Mouse (Mus musculus) embryonic fibroblast, embryonic 13.5 days (primary cell): ENCODE data around the gene Olfr248. TPM values are rescaled to one million over a fixed set of nuclear protein-coding genes. Genes with fewer than 3 reads are reported as not detected.
"Not testable (repeated sequence)": the region's sequence is repeated elsewhere in the genome, so short reads cannot be mapped to it uniquely, and the experiment has no call there.

Experiments used
- H3K27ac ChIP-seq: 2 replicates; pipeline ENCODE4 v1.5.1; 2012; ENCODE audit warnings: low read length, control low read depth, inconsistent platforms; ENCODE audit not compliant: insufficient read depth
- H3K4me1 ChIP-seq: 2 replicates; pipeline ENCODE4 v1.6.1; 2011; ENCODE audit warnings: low read length; ENCODE audit not compliant: control insufficient read depth, insufficient read depth
- H3K4me3 ChIP-seq: 2 replicates; pipeline ENCODE4 v1.5.1; 2011; ENCODE audit warnings: mild to moderate bottlenecking, control low read depth, low read length; ENCODE audit not compliant: insufficient read depth
- CTCF ChIP-seq: IDR thresholded peaks from 2 replicates; pipeline ENCODE4 v1.5.1; 2011; ENCODE audit warnings: mild to moderate bottlenecking, control low read depth, low read length, moderate library complexity, borderline replicate concordance; ENCODE audit not compliant: insufficient read depth
- POLR2A ChIP-seq: IDR thresholded peaks from 2 replicates; pipeline ENCODE4 v1.6.1; 2011; ENCODE audit warnings: low read depth, mild to moderate bottlenecking, control low read depth, low read length, moderate library complexity
- polyA plus RNA-seq: library from polyadenylated mRNA; stranded (reverse); fragments of >200 nt; gene quantifications from 2 replicates; pipeline ENCODE4 v1.2.4, GENCODE M21; 2011; ENCODE audit warnings: low read depth; ENCODE audit not compliant: missing spikeins, insufficient read length

Olfr248 gene
- not detected in 2 replicates for polyA plus RNA-seq

- Histone ChIP-seq H3K4me1 (no peaks in the 10 kb centered on the region), H3K27ac (no peak within 1 kb of the TSS), H3K4me3 (no peak within 1 kb of the TSS)
- TF ChIP-seq CTCF (no peak), POLR2A (no peak)
Measured at GRCm38 (mm10) chr1:174390746-174391145, at the start of gene Olfr248. TSS of gene Olfr248 (plus strand) at chr1:174391046.

GRCm38 (mm10) chr1:174353636-174354035 is 37.2 kb upstream of the Olfr248 start:
- H3K4me1 ChIP-seq, H3K27ac ChIP-seq, H3K4me3 ChIP-seq: not testable (repeated sequence)

GRCm38 (mm10) chr1:174354640-174355039 is 36.2 kb upstream of the Olfr248 start:
- Histone ChIP-seq H3K4me1 (no peaks in the 10 kb centered on the region), H3K27ac (no peak overlapping the region), H3K4me3 (no peak overlapping the region)
- TF ChIP-seq CTCF = no peak
- TF ChIP-seq POLR2A = no peak

- Histone ChIP-seq H3K27ac (no peak within 1 kb of the TSS), H3K4me1 (no peaks in the 10 kb centered on the region), H3K4me3 (no peak within 1 kb of the TSS)
- TF ChIP-seq CTCF = no peak
- no peak for TF ChIP-seq POLR2A
Measured at GRCm38 (mm10) chr1:174364882-174365451, 25.9 kb upstream of the Olfr248 start, which contains the start of gene Olfr417. TSS of gene Olfr417 (plus strand) at chr1:174365122.

GRCm38 (mm10) chr1:174373799-174374198 is 17.0 kb upstream of the Olfr248 start:
- H3K4me1 ChIP-seq = no peaks in the 10 kb centered on the region
- no peak overlapping the region for H3K27ac ChIP-seq
- TF ChIP-seq POLR2A (no peak), CTCF (no peak)
- H3K4me3 ChIP-seq = no peak overlapping the region

- Histone ChIP-seq H3K4me1 (no peaks in the 10 kb centered on the region), H3K4me3 (no peak overlapping the region), H3K27ac (no peak overlapping the region)
- no peak for TF ChIP-seq CTCF
- no peak for TF ChIP-seq POLR2A
Measured at GRCm38 (mm10) chr1:174422959-174423358, 32.1 kb downstream of the Olfr248 start.

- H3K27ac ChIP-seq = no peak within 1 kb of the TSS
- TF ChIP-seq CTCF (no peak), POLR2A (no peak)
- H3K4me3 ChIP-seq = no peak within 1 kb of the TSS
- H3K4me1 ChIP-seq = no peaks in the 10 kb centered on the region
Measured at GRCm38 (mm10) chr1:174423764-174424163, 32.9 kb downstream of the Olfr248 start, which contains the start of gene Olfr414. TSS of gene Olfr414 (plus strand) at chr1:174424064.

- no peak overlapping the region for H3K27ac ChIP-seq
- no peak overlapping the region for H3K4me3 ChIP-seq
- no peaks in the 10 kb centered on the region for H3K4me1 ChIP-seq
- no peak for TF ChIP-seq POLR2A
- TF ChIP-seq CTCF = no peak
Measured at GRCm38 (mm10) chr1:174426180-174426986, 35.5 kb downstream of the Olfr248 start.

GRCm38 (mm10) chr1:174427402-174427801 is 36.6 kb downstream of the Olfr248 start:
- TF ChIP-seq CTCF (no peak), POLR2A (no peak)

GRCm38 (mm10) chr1:174428407-174428806 is 37.6 kb downstream of the Olfr248 start:
- TF ChIP-seq POLR2A = no peak
- no peak for TF ChIP-seq CTCF
- no peaks in the 10 kb centered on the region for H3K4me1 ChIP-seq
- H3K4me3 ChIP-seq = no peak overlapping the region
- H3K27ac ChIP-seq = no peak overlapping the region

More at GRCm38 (mm10) chr1:174427402-174427801, 36.6 kb downstream of the Olfr248 start:
- Histone ChIP-seq H3K4me1 (no peaks in the 10 kb centered on the region), H3K27ac (no peak overlapping the region), H3K4me3 (no peak overlapping the region)
